Mouse (Mus musculus) c-Kit-positive CD71-positive TER-119-negative erythroid progenitor cells, embryonic 14.5 days (primary cell): Measurements from ENCODE around the gene Vmn2r57.
"Not testable (repeated sequence)": the region's sequence is repeated elsewhere in the genome, so short reads cannot be mapped to it uniquely, and the experiment has no call there.

Source experiments
- DNase-seq: peaks from one replicate; pipeline ENCODE4 v3.0.0-alpha.2; 2013; ENCODE audit warnings: low read depth

Vmn2r57 gene

GRCm38 (mm10) chr7:41448596-41448995 lies at the start of gene Vmn2r57:
TSS of gene Vmn2r57 (minus strand) at chr7:41448696.
- DNase-seq: not testable (repeated sequence)

GRCm38 (mm10) chr7:41497871-41498270 lies 49.4 kb upstream of the Vmn2r57 start:
- no peak for DNase-seq

GRCm38 (mm10) chr7:41451864-41452263 lies 3.4 kb upstream of the Vmn2r57 start:
- DNase-seq: no peak

- DNase-seq: no peak
Observed at GRCm38 (mm10) chr7:41394130-41394529, 54.4 kb downstream of the Vmn2r57 start.

- DNase-seq: peak; percentile 89
Observed at GRCm38 (mm10) chr7:41393048-41393971, 55.2 kb downstream of the Vmn2r57 start, which contains the start of gene AI987944. TSS of gene AI987944 (minus strand) at chr7:41393379.
